In genomic region chr5:139199995-139200769, GRCm38 (mm10) we compare ENCODE assay signal across 7 mouse cellular contexts. TPM values are rescaled to one million over a fixed set of nuclear protein-coding genes. Genes with fewer than 3 reads are reported as not detected.
DNase-seq lines count a peak whose midpoint lies in the region; ATAC-seq lines count a peak whose summit lies in the region.

Gene Sun1 (plus strand): TSS chr5:139200637.

- no peaks in the 10 kb centered on the region for H3K27me3 ChIP-seq in intestine, embryonic 15.5 days (replicated peaks)
- no peaks in the 10 kb centered on the region for H3K27me3 ChIP-seq in midbrain, embryonic 10.5 days (ENCODE audit: low read depth, poor library complexity, severe bottlenecking)

- intact Hi-C loops in gastrocnemius, postnatal 36 days (cut with DNase I): loop anchor here (10.0 kb wide), 1 partner anchor 825 kb away; no protein-coding TSS in a partner anchor
- intact Hi-C loops in left cerebral cortex, postnatal 25 days (cut with DNase I): loop anchor here (1.0 to 5.0 kb wide), 2 partner anchors 52 to 53 kb away; partner anchors contain the start of gene Get4

- H3K4me1 ChIP-seq in intestine, embryonic 15.5 days (replicated peaks): peaks cover 19% of the 10 kb centered on the region
- peaks cover 25% of the 10 kb centered on the region for H3K4me1 ChIP-seq in midbrain, embryonic 10.5 days

- 2% methylated on average over 61 of the region's 64 CpGs for WGBS in intestine, embryonic 15.5 days
- 1% methylated on average over 64 of the region's 64 CpGs for WGBS in midbrain, embryonic 10.5 days

- peak; percentile 100 for DNase-seq in adrenal gland, adult 2 months
- DNase-seq in embryo, embryonic 11.5 days (ENCODE audit: low read depth, low spot score): peak; percentile 94
- peak; percentile 96 to 99 for DNase-seq in gastrocnemius, postnatal 36 days
- DNase-seq in left cerebral cortex, postnatal 25 days (ENCODE audit: low spot score in 2 of 2): peak; percentile 98 to 99
- peak; percentile 99 for DNase-seq in midbrain, embryonic 10.5 days (ENCODE audit: low spot score)
- peak; percentile 98 for DNase-seq in right cerebral cortex, postnatal 4 days

- H3K9ac ChIP-seq in intestine, embryonic 15.5 days: peak within 1 kb of the TSS; percentile 81

- no peaks in the 10 kb centered on the region for H3K36me3 ChIP-seq in intestine, embryonic 15.5 days
- 0 out of 2 replicates have a peak, but pooled peaks cover 7% of the 10 kb centered on the region for H3K36me3 ChIP-seq in midbrain, embryonic 10.5 days

- H3K9me3 ChIP-seq in intestine, embryonic 15.5 days: no peaks in the 10 kb centered on the region
- no peaks in the 10 kb centered on the region for H3K9me3 ChIP-seq in midbrain, embryonic 10.5 days (replicated peaks)

- H3K4me3 ChIP-seq in intestine, embryonic 15.5 days (replicated peaks): peak within 1 kb of the TSS; percentile 77
- H3K4me3 ChIP-seq in midbrain, embryonic 10.5 days: peak within 1 kb of the TSS; percentile 98

- peak within 1 kb of the TSS; percentile 84 for H3K27ac ChIP-seq in intestine, embryonic 15.5 days
- peak within 1 kb of the TSS; percentile 91 for H3K27ac ChIP-seq in midbrain, embryonic 10.5 days (replicated peaks)

- H3K4me2 ChIP-seq in intestine, embryonic 15.5 days (replicated peaks): peak within 1 kb of the TSS; percentile 95

- peak; percentile 99 for ATAC-seq in intestine, embryonic 15.5 days

RNA-seq across cellular contexts. Expression of gene Sun1, which starts in this region (rescaled TPM):
- 10 to 100 TPM; 74.4 to 93.7 TPM for total RNA-seq in adrenal gland, adult 2 months (2021)
- 44.5 and 61.5 TPM in 2 replicates for polyA plus RNA-seq in adrenal gland, adult 2 months (2012; rRNA removed)
- 10 to 100 TPM; 32.6 to 37.6 TPM for total RNA-seq in gastrocnemius, postnatal 36 days (2021)
- polyA plus RNA-seq in intestine, embryonic 15.5 days (2015; fragmentation: Nextera tagmentation; extraction: Ambion mirVana): 39.8 and 41.2 TPM in 2 replicates
- 100 to 1,000 TPM; 115 to 136 TPM for total RNA-seq in left cerebral cortex, postnatal 25 days (2021)
- 46.9 and 49.6 TPM in 2 replicates for polyA plus RNA-seq in midbrain, embryonic 10.5 days (2016; fragmentation: Nextera tagmentation; extraction: Ambion mirVana)

Comparison
In these comparisons a context has a peak if more than half of its experiments do, and no peak if none do; other contexts are left out.
1. Peak in every context shown above with its lines: DNase-seq, ATAC-seq, H3K4me3 ChIP-seq and H3K27ac ChIP-seq.